Mouse (Mus musculus) liver, embryonic 14.5 days (tissue): ENCODE measurements around the gene Cenpb.

ENCODE experiments used
- CTCF ChIP-seq: IDR thresholded peaks from 2 replicates; pipeline ENCODE4 v1.5.1; 2016; ENCODE audit warnings: antibody characterized with exemption, low read depth, control low read depth
- EP300 ChIP-seq: IDR thresholded peaks from 2 replicates; pipeline ENCODE4 v1.6.1; 2016; ENCODE audit warnings: antibody characterized with exemption, low read depth

DNA sequence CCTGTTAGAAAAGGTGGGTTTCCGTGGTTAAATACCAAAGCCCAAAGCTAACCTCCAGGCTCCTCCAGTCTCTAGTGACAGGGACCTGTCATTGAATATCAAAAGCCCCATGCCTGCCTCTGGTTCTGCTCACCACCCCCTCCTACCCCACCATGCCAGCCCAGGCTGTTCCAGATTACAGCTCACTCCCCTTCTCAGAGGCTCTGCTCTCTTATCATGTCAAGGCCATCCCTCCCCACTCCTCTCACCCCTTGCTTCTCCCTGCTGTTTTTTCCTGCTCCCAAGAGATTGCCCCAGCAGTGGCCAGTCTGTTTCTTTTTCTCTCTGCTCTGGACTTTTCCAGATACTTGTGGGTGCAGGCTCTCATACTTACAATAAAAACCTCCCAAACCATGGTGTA, 43.7 kb upstream of the Cenpb start:
- TF ChIP-seq EP300 (peak; percentile 96), CTCF (no peak)
